Mouse (Mus musculus) layer of hippocampus, adult 6 months (tissue): ENCODE measurements around the gene Iqcf4. TPM values are rescaled to one million over a fixed set of nuclear protein-coding genes. Genes with fewer than 3 reads are reported as not detected.

Experiments used
- long read RNA-seq, 2 experiments: library from polyadenylated mRNA; unstranded; transcript quantifications; one replicate each; pipeline ENCODE4 v2.0.0; 2019 to 2020
- polyA plus RNA-seq: library from polyadenylated mRNA; unstranded; fragments of <200 nt; fragmentation: Nextera tagmentation; gene quantifications from 2 replicates; pipeline ENCODE4 v1.2.3, GENCODE M21; 2021

The Iqcf4 gene
- not detected in 2 replicates for polyA plus RNA-seq
- long read RNA-seq, experiment 1: 0 reads
- long read RNA-seq, experiment 2: 0 reads

GRCm38 (mm10) chr9:106570896-106571295, at the start of gene Iqcf4:
Iqcf4 (minus strand) TSS chr9:106570996.

GRCm38 (mm10) chr9:106561531-106561930, 9.3 kb downstream of the Iqcf4 start, which contains the start of gene Iqcf3:
Iqcf3 (minus strand) TSS chr9:106561631.

Other genes starting within 250 kb of the Iqcf4 start
- 12.0 and 14.6 TPM in 2 replicates for gene Dusp7, start 202.4 kb downstream of the Iqcf4 start, polyA plus RNA-seq
- 582 and 680 TPM in 2 replicates for gene Rpl29, start 141.5 kb downstream of the Iqcf4 start, polyA plus RNA-seq
- 7.1 and 10.5 TPM in 2 replicates for gene Acy1, start 132.7 kb downstream of the Iqcf4 start, polyA plus RNA-seq
- gene Abhd14b, start 123.5 kb downstream of the Iqcf4 start, polyA plus RNA-seq: 11.8 and 17.3 TPM in 2 replicates
- gene Abhd14a, start 123.3 kb downstream of the Iqcf4 start, polyA plus RNA-seq: 61.5 and 66.8 TPM in 2 replicates
- gene Pcbp4, start 117.7 kb downstream of the Iqcf4 start, polyA plus RNA-seq: 59.2 and 69.0 TPM in 2 replicates
- gene Gpr62, start 105.1 kb downstream of the Iqcf4 start, polyA plus RNA-seq: 8.8 and 11.7 TPM in 2 replicates
- gene Rrp9, start 95.0 kb downstream of the Iqcf4 start, polyA plus RNA-seq: 23.3 and 24.9 TPM in 2 replicates
- gene Parp3, start 94.0 kb downstream of the Iqcf4 start, polyA plus RNA-seq: 3.5 and 3.9 TPM in 2 replicates
- gene Iqcf1, start 71.0 kb downstream of the Iqcf4 start, polyA plus RNA-seq: not detected in 2 replicates
- gene Iqcf5, start 56.4 kb downstream of the Iqcf4 start, polyA plus RNA-seq: not detected in 2 replicates
- not detected in 2 replicates for gene Iqcf3, start 9.4 kb downstream of the Iqcf4 start, polyA plus RNA-seq
- not detected in 2 replicates for gene Iqcf6, start 55.6 kb upstream of the Iqcf4 start, polyA plus RNA-seq
- 25.8 and 37.1 TPM in 2 replicates for gene Grm2, start 85.1 kb upstream of the Iqcf4 start, polyA plus RNA-seq
- 127 and 145 TPM in 2 replicates for gene Tex264, start 114.9 kb upstream of the Iqcf4 start, polyA plus RNA-seq
- 2.1 and 2.2 TPM in 2 replicates for gene Rad54l2, start 218.2 kb upstream of the Iqcf4 start, polyA plus RNA-seq